Mouse (Mus musculus) thymus, postnatal 25 days (tissue): ENCODE results near the gene Ankib1.
"Not testable (repeated sequence)": the region's sequence is repeated elsewhere in the genome, so short reads cannot be mapped to it uniquely, and the experiment has no call there.

Experiments used
- DNase-seq: peaks from one replicate; pipeline ENCODE4 v3.0.0; 2022

Ankib1 gene

DNA sequence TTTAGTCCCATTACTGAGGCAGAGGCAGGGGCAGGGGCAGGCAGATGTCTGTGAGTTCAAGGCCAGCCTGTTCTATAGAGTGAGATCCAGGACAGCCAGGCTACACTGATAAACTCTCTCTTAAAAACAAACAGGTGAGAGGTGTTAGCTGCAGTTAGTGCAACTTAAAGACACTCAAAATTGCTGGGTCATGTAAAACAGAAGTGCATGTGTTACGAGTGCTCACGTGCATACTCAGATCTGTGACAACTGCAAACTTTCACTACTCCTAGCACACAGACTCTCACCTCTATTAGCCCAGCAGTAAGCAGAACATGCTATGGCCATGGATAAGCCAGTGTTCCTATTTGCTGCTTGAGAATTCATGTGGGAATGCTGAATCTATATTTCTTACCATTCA is 79.3 kb downstream of the Ankib1 start:
- DNase-seq = no peak

GRCm38 (mm10) chr5:3722873-3723272 is 79.9 kb downstream of the Ankib1 start:
- no peak for DNase-seq

DNA sequence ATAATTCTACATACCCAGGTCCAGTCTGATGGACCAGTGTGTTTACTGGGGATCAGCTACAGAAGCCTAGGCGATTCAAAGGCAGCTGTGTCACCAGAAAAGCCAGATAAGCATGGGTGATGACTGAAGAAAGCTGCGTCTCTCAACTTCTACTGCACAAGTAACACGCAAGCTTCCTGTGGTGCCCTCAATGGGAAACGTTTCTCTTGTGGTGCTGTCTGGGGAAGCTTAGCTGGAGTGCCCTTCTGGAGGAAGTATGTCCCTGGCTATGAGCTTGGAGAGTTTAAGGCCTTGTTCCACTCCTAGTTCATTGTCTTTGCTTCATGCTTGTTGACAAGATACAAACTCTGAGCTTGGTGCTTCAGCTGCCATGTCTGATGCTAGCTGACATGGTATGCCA is 83.4 kb downstream of the Ankib1 start:
- no peak for DNase-seq

DNA sequence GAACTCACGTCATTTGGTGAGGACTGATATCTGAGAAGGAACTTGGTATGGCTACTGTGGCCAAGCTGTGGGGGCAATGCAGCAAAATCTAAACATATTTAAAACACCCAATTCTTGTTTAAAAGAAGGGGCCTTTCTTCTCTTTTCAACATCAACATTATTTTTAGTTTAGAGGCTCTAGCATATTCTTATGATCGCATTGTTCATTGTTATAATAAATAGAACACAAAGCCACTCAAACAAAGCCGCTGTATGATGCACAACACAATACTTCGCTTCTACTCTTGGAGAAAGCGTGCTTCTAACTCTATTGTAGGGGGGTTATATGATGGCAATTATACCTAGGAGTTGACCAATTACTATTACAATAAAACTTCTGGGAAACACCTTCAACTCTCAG is 86.9 kb downstream of the Ankib1 start:
- no peak for DNase-seq

DNA sequence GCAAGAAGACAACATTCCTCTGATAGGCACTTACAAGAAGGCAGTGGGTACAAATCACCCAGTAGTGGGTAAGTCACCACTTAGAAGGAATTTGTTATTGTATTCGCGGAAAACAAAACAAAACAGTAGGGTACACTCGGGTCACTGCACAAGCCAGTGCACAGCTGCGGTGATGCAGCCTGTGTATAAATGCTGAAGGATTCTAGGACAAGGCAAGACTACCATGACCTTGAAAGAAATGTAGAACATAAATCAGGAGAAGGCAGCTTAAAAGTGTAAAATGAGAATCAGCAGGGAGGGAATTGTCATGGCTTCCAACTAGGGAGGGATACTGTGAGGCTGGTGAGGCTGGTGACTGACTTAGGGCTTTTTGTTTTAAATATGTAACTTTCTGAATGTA is 100.5 kb downstream of the Ankib1 start:
- no peak for DNase-seq

DNA sequence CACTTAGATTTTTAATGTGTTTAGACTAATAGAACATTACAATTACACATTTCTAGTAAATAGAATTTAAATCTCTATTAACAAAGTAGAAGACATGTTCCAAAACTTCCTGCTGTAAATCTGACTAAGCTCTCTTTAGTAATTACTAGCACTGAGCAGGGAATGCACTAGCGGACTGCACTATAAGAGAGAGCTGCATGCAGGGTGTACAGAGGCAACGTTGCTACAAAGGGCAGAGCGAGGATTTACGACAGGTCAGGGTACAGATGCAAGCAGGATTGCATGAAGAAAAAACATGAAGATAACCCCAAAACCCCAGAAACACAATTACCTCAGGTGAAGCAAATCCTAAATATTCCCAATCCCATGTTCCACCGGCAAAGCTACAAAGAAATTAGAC is 102.7 kb downstream of the Ankib1 start:
- DNase-seq = no peak

GRCm38 (mm10) chr5:3696031-3696430 is 106.7 kb downstream of the Ankib1 start:
- no peak for DNase-seq

GRCm38 (mm10) chr5:3695191-3695590 is 107.5 kb downstream of the Ankib1 start:
- DNase-seq = no peak

GRCm38 (mm10) chr5:3692956-3693355 is 109.8 kb downstream of the Ankib1 start:
- no peak for DNase-seq

- no peak for DNase-seq
These were observed 111.4 kb downstream of the Ankib1 start for GRCm38 (mm10) chr5:3691283-3691682.

GRCm38 (mm10) chr5:3688298-3688697 is 114.4 kb downstream of the Ankib1 start:
- DNase-seq = no peak

DNA sequence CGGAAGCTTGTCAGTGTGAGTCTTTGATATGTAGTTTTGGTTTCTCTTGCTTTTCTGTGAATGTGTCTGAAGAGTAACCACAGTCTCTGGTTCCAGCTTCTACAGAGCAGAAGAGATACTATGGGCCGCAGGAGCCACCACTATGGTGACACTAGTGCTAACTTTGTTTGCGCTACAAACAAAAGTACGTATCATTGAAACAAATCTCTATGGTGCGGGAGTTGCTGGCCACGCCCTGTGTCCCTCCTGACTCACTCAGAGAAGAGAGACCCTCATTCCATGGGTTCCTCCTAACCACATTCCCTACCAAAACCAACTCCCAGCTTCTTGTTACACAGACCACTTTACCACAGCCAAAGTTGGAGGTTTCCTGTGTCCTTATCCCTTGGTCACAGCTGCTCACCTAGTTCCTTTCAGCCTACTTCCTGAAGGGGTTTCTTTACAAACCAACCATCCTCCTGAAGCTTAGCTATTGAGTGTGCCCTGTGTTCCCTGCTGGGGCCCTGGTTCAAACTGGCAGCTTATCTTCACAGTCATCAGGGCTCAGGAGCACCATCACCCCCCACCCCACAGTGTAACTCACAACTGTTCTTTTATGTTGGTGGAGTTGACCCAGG is 132.7 kb downstream of the Ankib1 start:
- DNase-seq = peak; percentile 11

- DNase-seq = peak; percentile 45
These were observed 136.1 kb downstream of the Ankib1 start for GRCm38 (mm10) chr5:3666585-3666984.

DNA sequence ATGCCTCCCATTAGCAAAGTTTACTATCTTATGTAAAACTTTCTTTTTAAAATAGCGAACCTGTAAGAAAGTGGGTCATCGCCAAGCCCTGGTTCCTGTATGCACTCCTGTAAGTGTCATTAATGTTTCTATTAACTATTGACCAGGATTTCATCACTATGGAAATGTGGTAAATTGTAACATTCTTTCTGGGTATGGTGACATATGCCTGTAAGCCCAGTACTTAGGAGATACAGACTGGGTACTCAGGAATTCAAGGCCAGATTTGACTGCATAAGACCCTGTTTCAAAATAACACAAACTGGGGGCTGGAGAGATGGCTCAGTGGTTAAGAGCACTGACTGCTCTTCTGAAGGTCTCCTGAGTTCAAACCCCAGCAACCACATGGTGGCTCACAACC is 137.5 kb downstream of the Ankib1 start:
- DNase-seq = no peak

DNA sequence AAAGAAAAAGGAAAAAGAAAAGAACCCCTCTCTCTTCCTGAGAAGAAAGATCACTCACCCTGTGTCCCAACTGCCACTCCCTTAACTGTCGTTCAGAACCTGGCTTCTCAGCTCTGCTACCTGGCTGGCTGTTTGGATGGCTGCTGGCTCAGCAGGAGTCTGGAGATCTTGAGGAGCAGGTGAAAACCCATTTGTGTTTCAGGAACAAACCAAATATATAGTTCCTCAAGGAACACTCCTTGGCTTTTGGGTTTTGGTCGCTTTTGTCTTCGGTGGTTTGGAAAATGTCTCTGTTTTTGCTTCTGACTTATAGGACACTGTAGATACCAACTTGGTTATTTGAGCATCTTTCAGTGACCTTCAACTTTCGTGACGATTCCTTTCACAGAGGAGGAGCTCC is 145.6 kb downstream of the Ankib1 start, which contains the start of gene Gatad1:
TSS of gene Gatad1 (minus strand) at position 101 of the 400 bp plus-strand sequence.
- DNase-seq = no peak

DNA sequence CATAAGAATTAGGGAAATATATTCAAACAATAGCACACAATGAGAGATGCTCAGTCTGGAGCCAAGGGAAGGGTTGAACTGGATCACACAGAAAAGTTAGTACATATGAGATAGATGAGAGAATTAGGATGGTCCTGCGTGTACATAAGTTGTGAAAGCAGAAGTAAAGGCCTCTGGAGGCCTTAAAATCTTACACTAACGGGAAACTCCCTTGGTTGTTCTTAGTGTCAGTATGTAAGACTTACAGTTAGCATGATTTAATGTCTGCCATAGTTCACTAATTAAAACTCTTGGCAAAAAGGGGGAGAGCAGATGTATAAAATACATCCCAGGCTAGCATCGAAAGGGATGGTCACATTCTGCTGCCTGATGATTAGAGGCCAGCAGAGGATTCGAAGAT is 148.9 kb downstream of the Ankib1 start:
- no peak for DNase-seq

DNA sequence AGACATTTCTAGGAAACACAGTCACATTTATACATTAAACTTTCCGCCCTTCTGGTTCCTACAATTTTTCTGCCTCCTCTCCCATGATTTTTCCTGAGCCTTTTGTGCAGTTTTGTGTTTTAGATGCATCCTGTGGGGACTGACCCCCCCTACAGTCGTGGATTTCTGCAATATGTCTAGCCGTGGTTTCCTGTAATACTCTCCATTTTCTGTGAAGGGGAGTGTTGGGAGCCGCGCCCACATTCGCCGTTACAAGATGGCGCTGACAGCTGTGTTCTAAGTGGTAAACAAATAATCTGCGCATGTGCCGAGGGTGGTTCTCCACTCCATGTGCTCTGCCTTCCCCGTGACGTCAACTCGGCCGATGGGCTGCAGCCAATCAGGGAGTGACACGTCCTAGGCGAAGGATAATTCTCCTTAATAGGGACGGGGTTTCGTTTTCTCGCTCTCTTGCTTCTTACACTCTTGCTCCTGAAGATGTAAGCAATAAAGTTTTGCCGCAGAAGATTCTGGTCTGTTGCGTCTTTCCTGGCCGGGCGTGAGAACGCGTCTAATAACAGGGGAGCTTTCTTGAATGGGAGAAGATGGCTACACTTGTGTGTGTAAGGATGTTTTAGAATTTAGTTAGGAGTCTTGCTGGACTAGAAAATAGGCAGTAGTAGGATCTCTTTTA is 149.7 kb downstream of the Ankib1 start:
- DNase-seq = not testable (repeated sequence)

GRCm38 (mm10) chr5:3651621-3652020 is 151.1 kb downstream of the Ankib1 start:
- DNase-seq = no peak

GRCm38 (mm10) chr5:3650881-3651280 is 151.8 kb downstream of the Ankib1 start, which contains the start of gene Tmbim7:
Gene Tmbim7 (plus strand): TSS chr5:3651181.
- DNase-seq = no peak

GRCm38 (mm10) chr5:3648849-3649210 is 153.9 kb downstream of the Ankib1 start:
- no peak for DNase-seq

DNA sequence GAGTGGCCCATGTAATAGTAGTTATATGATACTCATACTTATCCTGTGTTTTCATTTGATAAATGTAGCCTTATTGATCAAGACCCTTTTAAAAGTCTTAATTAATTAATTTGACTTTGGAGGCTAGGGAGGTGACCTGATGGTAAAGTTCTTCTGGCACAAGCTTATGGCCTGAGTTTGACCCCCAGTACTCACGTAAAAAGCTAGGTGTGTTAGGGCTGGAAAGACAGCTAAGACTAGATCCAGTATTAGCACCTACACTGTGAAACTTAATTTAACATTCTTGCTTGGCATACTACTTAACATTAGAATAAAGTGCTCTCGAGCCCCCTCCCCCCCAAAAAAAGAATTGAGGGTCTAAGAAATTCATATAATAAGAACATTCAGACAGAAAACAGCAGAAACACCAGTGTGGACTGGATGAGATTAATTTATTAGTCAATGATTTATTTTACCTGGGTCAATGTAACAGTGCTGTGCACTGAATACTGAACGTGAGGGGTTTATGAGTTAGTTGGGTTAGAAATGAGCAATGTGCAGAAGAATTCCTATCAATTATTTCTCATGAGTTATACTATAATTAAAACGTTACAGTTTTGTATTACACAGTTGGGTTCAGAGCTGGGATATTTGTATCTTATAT is 154.4 kb downstream of the Ankib1 start:
- no peak for DNase-seq

DNA sequence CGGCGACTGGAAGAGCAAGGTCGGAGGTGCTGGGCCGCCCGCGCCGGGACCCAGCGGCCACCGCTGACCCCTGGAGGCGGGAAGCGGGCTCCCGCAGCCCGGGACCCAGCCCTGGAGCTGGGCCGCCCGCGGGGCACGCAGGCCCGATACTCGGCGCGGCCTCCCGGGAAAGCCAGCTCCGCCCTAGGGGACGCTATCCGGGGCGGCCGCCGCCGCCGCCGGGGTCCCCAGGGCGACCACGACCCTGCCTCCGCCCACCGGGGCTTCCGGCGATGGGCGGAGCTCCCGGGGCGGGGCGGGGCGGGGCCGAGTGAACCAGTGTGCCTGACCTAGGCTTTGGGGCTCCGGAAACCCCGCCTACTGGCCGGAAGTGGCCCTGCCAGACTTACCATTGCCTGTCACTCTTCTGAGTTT is 155.0 kb downstream of the Ankib1 start:
- DNase-seq = peak; percentile 90

DNA sequence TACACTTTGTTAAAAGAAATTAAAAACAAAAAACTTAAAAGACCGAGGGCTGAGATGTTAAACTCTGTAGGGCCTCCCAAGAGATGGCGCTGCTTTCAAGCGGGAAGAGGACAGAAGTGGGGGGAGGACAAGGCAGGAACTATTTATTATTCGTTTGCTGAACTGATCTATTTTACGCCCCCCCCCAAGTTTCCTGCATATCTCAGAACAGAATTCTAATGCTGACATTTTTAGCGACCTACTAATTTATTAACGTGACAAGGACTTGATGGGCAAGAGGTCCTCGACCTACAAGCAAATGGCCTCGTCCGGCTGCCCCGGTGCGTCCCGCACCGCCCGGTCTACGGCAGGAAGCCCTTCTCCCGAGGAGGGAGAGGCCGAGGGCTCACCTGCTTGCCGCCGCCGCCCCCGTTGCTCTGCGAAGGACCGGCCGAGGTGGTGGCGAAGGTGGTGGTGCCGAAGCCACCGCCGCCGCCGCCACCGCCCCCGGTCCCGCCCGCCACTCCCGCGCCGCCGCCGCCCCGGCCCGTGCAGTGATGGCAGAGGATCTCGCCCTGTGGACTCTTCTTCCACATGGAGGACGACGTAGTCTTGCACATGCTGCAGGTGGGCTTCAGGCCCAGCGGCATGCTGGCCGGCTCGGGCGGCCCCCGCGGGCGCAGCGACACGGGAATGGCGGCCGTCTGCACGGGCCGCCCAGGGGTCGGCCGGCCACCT is 155.6 kb downstream of the Ankib1 start:
- DNase-seq = peak; percentile 63

DNA sequence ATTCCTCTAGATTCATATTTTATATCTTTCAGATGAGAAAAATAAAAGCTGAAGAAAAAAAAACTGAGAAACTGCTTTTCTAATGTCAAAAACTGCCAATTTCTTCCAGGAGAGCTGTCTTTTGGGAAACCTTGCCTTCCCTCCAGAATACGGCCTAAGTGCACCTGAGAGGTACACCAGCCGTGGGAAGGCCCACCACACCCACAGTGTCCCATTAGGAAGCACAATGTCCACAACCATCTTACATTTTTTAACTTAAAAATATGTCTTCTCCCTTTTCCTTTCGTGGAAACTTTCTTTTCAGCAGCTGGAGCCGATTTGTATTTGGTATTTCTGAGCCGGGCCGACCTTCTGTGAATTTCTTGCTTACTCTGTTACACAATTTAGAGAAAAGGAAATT is 156.2 kb downstream of the Ankib1 start:
- DNase-seq = no peak
